Mouse (Mus musculus): ENCODE data around the gene Gtf3c1.

- TF ChIP-seq CTCF (IDR thresholded peaks at IDR 0.05; ENCODE audit: control insufficient read depth, insufficient read depth, low read length) (no peak), POLR2A (IDR thresholded peaks at IDR 0.05; ENCODE audit: borderline replicate concordance, control insufficient read depth, low read depth, low read length) (no peak)
These were observed 92.1 kb downstream of the Gtf3c1 start for GRCm38 (mm10) chr7:125615453-125615852.

Measured in bone marrow, adult 2 months (tissue).